Mouse (Mus musculus) heart, adult 10 weeks (tissue): ENCODE data around the gene Car10. TPM values are rescaled to one million over a fixed set of nuclear protein-coding genes. Genes with fewer than 3 reads are reported as not detected.

Experiments used
- polyA plus RNA-seq: library from polyadenylated mRNA; stranded (reverse); fragments of 350-450 nt; fragmentation: Illumina TruSeq; extraction: RNeasy Lipid Tissue Mini Kit (QIAGEN cat#74804); gene quantifications from one replicate; pipeline ENCODE4 v1.2.3, GENCODE M21; 2014; ENCODE audit warnings: low read depth, low replicate concordance

Gene Car10
- polyA plus RNA-seq, result not detected

GRCm38 (mm10) chr11:93097941-93098828, at the start of gene Car10:
Car10 (plus strand) TSS chr11:93098028.

